Mouse (Mus musculus) G1E (cell line): ENCODE measurements around the gene Lalba. TPM values are rescaled to one million over a fixed set of nuclear protein-coding genes. Genes with fewer than 3 reads are reported as not detected.
"Not testable (repeated sequence)": the region's sequence is repeated elsewhere in the genome, so short reads cannot be mapped to it uniquely, and the experiment has no call there.

Experiments
- ATAC-seq: 2 replicates; pipeline ENCODE4 v1.8.0; 2016; ENCODE audit warnings: mild to moderate bottlenecking; ENCODE audit not compliant: insufficient number of reproducible peaks, poor library complexity, low FRiP score, severe bottlenecking; ENCODE audit errors: extremely low read depth
- DNase-seq: peaks from one replicate; pipeline ENCODE4 v3.0.0; 2012; ENCODE audit warnings: low spot score
- H3K27me3 ChIP-seq: 2 replicates; pipeline ENCODE4 v1.6.1; 2012; ENCODE audit warnings: mild to moderate bottlenecking, low read length, inconsistent platforms; ENCODE audit not compliant: insufficient read depth
- H3K36me3 ChIP-seq: replicated peaks from 2 replicates; pipeline ENCODE3; 2012; ENCODE audit warnings: mild to moderate bottlenecking, inconsistent platforms
- H3K4me1 ChIP-seq: 2 replicates; pipeline ENCODE4 v1.6.1; 2012; ENCODE audit warnings: low read depth, low read length, inconsistent platforms, mixed read lengths; ENCODE audit not compliant: insufficient read depth
- H3K4me3 ChIP-seq: 2 replicates; pipeline ENCODE4 v1.5.1; 2012; ENCODE audit warnings: low read depth, mild to moderate bottlenecking, inconsistent platforms, low read length, moderate library complexity, mixed read lengths
- H3K9me3 ChIP-seq: replicated peaks from 2 replicates; pipeline ENCODE4 v1.6.1; 2012; ENCODE audit warnings: inconsistent platforms
- CTCF ChIP-seq: IDR thresholded peaks from 2 replicates; pipeline ENCODE4 v1.5.1; 2012; ENCODE audit warnings: low read depth, low read length, inconsistent platforms, mixed read lengths
- GATA1 ChIP-seq: IDR thresholded peaks from 2 replicates; pipeline ENCODE4 v1.6.1; 2012; ENCODE audit warnings: borderline replicate concordance, low read length, inconsistent platforms, mixed read lengths
- GATA2 ChIP-seq: IDR thresholded peaks from 2 replicates; pipeline ENCODE4 v1.6.1; 2012; ENCODE audit warnings: low read depth, low read length, inconsistent platforms, borderline replicate concordance
- POLR2AphosphoS5 ChIP-seq: IDR thresholded peaks from 2 replicates; pipeline ENCODE4 v1.6.1; 2012; ENCODE audit warnings: low read depth, low read length, inconsistent platforms; ENCODE audit not compliant: insufficient replicate concordance
- TAL1 ChIP-seq: conservative IDR thresholded peaks from 2 replicates; pipeline ENCODE4 v1.6.1; 2012; ENCODE audit warnings: low read depth, low read length, inconsistent platforms, mixed read lengths
- polyA plus RNA-seq: library from polyadenylated mRNA; stranded (reverse); fragments of >175 nt; gene quantifications from 2 replicates; pipeline ENCODE4 v1.2.3, GENCODE M21; 2012
- total RNA-seq, 2 experiments: library from RNA; stranded (forward) in 1 of 2; stranded (reverse) in 1 of 2; fragments of 200-1000 nt in 1 of 2; fragments of >200 nt in 1 of 2; fragmentation: Nextera tagmentation in 1 of 2; gene quantifications; 2 replicates each; pipeline ENCODE4 v1.2.3; 2014 to 2017

Gene Lalba
- total and polyA plus RNA-seq, 3 experiments, result not detected

GRCm38 (mm10) chr15:98517380-98518355 lies 35.1 kb upstream of the Lalba start:
- Histone ChIP-seq H3K4me3 (no peak overlapping the region), H3K36me3 (peaks cover 54% of the 10 kb centered on the region), H3K4me1 (peaks cover 43% of the 10 kb centered on the region), H3K9me3 (no peaks in the 10 kb centered on the region), H3K27me3 (no peaks in the 10 kb centered on the region; the same call in 1 of the 2 replicates)
- no peak for ATAC-seq
- peak; percentile 95 for TF ChIP-seq CTCF
- no peak for TF ChIP-seq GATA1
- DNase-seq, result peak; percentile 42

GRCm38 (mm10) chr15:98514845-98515244 lies 32.3 kb upstream of the Lalba start:
- H3K27me3 ChIP-seq, DNase-seq, H3K4me3 ChIP-seq, ATAC-seq, H3K9me3 ChIP-seq: not testable (repeated sequence)
- peaks cover 50% of the 10 kb centered on the region for H3K4me1 ChIP-seq
- peaks cover 25% of the 10 kb centered on the region for H3K36me3 ChIP-seq

GRCm38 (mm10) chr15:98514146-98514545 lies 31.6 kb upstream of the Lalba start:
- ATAC-seq, result 0 out of 2 replicates have a peak, but pooled peaks have one; percentile 9
- no peaks in the 10 kb centered on the region for H3K9me3 ChIP-seq
- DNase-seq, result no peak
- H3K4me1 ChIP-seq, result peaks cover 50% of the 10 kb centered on the region
- H3K27me3 ChIP-seq, result peaks cover 5% of the 10 kb centered on the region; the same call in 1 of the 2 replicates
- peaks cover 19% of the 10 kb centered on the region for H3K36me3 ChIP-seq
- TF ChIP-seq CTCF, result no peak
- no peak for TF ChIP-seq GATA1
- H3K4me3 ChIP-seq, result no peak overlapping the region

GRCm38 (mm10) chr15:98513676-98514075 lies 31.2 kb upstream of the Lalba start:
- not testable (repeated sequence) for H3K9me3 ChIP-seq, H3K27me3 ChIP-seq, H3K4me3 ChIP-seq, DNase-seq, ATAC-seq
- Histone ChIP-seq H3K36me3 (peaks cover 19% of the 10 kb centered on the region), H3K4me1 (peaks cover 50% of the 10 kb centered on the region)

GRCm38 (mm10) chr15:98512799-98513321 lies 30.3 kb upstream of the Lalba start:
- no peak overlapping the region for H3K4me3 ChIP-seq
- peaks cover 14% of the 10 kb centered on the region for H3K27me3 ChIP-seq
- DNase-seq (no peak), ATAC-seq (no peak)
- no peak for TF ChIP-seq CTCF
- TF ChIP-seq GATA2, result no peak
- TF ChIP-seq GATA1, result no peak
- TF ChIP-seq POLR2AphosphoS5, result no peak
- no peaks in the 10 kb centered on the region for H3K9me3 ChIP-seq
- H3K36me3 ChIP-seq, result peaks cover 12% of the 10 kb centered on the region
- H3K4me1 ChIP-seq, result peaks cover 42% of the 10 kb centered on the region

- TF ChIP-seq POLR2AphosphoS5 (no peak), GATA2 (no peak), GATA1 (no peak), TAL1 (no peak), CTCF (no peak)
- no peaks in the 10 kb centered on the region for H3K9me3 ChIP-seq
- H3K36me3 ChIP-seq, result peaks cover 6% of the 10 kb centered on the region
- no peak for DNase-seq
- H3K27me3 ChIP-seq, result peaks cover 19% of the 10 kb centered on the region
- no peak for ATAC-seq
- H3K4me1 ChIP-seq, result peaks cover 38% of the 10 kb centered on the region
- H3K4me3 ChIP-seq, result no peak overlapping the region
These were observed 29.7 kb upstream of the Lalba start for GRCm38 (mm10) chr15:98512232-98512631.

GRCm38 (mm10) chr15:98511386-98511928 lies 28.9 kb upstream of the Lalba start:
- H3K36me3 ChIP-seq, result no peaks in the 10 kb centered on the region
- peaks cover 38% of the 10 kb centered on the region for H3K4me1 ChIP-seq
- H3K9me3 ChIP-seq, result no peaks in the 10 kb centered on the region
- no peak for DNase-seq
- H3K4me3 ChIP-seq, result no peak overlapping the region
- TF ChIP-seq CTCF (no peak), POLR2AphosphoS5 (no peak), GATA2 (no peak), TAL1 (no peak), GATA1 (no peak)
- no peak for ATAC-seq
- H3K27me3 ChIP-seq, result peaks cover 19% of the 10 kb centered on the region
